Mouse (Mus musculus): Measurements from ENCODE around the gene Timm44. TPM values are rescaled to one million over a fixed set of nuclear protein-coding genes. Genes with fewer than 3 reads are reported as not detected.

Timm44 gene
- 40.1 and 41.8 TPM in 2 replicates for polyA plus RNA-seq (2015; fragmentation: Nextera tagmentation; extraction: Ambion mirVana)

DNA sequence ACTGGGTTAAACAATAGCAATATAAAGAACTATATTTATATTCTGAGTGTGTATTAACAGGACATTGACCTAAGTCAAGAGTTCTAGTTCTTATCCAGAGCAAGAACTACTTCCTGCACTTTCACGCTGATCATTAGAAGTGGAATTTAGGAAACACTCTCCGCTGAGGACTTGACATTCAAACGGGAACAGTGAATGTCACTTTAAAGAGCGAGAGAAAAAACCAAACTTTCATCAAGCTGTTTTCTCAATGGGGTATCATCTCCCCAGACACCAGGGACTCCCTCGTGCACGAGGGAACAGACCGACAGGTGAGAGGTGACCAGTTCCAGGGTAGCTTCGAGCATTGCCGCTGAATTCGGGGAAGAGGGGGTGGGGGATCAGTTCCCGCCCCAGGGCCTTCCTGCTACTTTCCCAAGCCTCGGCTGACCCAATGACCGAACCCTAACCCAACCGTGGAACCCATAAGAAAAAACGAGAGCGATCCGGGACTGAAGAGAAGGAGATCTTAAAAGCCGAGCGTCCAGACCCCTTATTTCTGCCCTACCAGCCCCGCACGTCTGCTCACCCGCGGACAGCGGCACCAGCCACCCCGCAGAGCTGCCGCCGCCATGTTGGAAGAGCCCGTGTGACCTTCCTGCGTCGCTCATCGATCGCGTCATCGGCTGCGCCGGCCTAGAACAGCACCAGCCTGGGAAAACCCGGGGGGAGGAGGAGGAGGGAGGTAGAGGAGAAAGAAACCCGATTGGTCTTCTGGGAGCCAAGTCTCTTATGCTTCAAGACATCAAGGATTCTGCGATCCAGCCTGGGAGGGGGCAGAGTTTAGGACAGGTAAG is at the start of gene Timm44:
TSS of gene Timm44 (minus strand) at position 639 of the 836 bp plus-strand sequence.
- H3K27me3 ChIP-seq: no peaks in the 10 kb centered on the region
- peak within 1 kb of the TSS; percentile 79 for H3K27ac ChIP-seq (replicated peaks)
- peak within 1 kb of the TSS; percentile 65 for H3K9ac ChIP-seq
- peaks cover 12% of the 10 kb centered on the region for H3K4me1 ChIP-seq (replicated peaks)
- H3K4me3 ChIP-seq: peak within 1 kb of the TSS; percentile 55
- peak; percentile 96 for ATAC-seq (ENCODE audit: low FRiP score, low read depth)
- peaks cover 21% of the 10 kb centered on the region for H3K36me3 ChIP-seq
- no peaks in the 10 kb centered on the region for H3K9me3 ChIP-seq
- H3K4me2 ChIP-seq: peak within 1 kb of the TSS; percentile 64
- under 1% methylated on average over 39 of the region's 39 CpGs for WGBS

- no peaks in the 10 kb centered on the region for H3K27me3 ChIP-seq
- peak within 1 kb of the TSS; percentile 79 for H3K9ac ChIP-seq
- peak within 1 kb of the TSS; percentile 92 for H3K27ac ChIP-seq (replicated peaks)
- under 1% methylated on average over 62 of the region's 78 CpGs for WGBS
- ATAC-seq (ENCODE audit: low FRiP score, low read depth): peak; percentile 98
- H3K4me2 ChIP-seq: peak within 1 kb of the TSS; percentile 85
- H3K4me1 ChIP-seq (replicated peaks): peaks cover 55% of the 10 kb centered on the region
- no peaks in the 10 kb centered on the region for H3K9me3 ChIP-seq
- peak within 1 kb of the TSS; percentile 59 for H3K4me3 ChIP-seq
- H3K36me3 ChIP-seq: peaks cover 37% of the 10 kb centered on the region
These were observed 49.5 kb upstream of the Timm44 start, which contains the start of the genes Ccl25 and Elavl1 for GRCm38 (mm10) chr8:4324983-4325750. TSS of gene Ccl25 (plus strand) at chr8:4325210. TSS of gene Elavl1 (minus strand) at chr8:4325413.

DNA sequence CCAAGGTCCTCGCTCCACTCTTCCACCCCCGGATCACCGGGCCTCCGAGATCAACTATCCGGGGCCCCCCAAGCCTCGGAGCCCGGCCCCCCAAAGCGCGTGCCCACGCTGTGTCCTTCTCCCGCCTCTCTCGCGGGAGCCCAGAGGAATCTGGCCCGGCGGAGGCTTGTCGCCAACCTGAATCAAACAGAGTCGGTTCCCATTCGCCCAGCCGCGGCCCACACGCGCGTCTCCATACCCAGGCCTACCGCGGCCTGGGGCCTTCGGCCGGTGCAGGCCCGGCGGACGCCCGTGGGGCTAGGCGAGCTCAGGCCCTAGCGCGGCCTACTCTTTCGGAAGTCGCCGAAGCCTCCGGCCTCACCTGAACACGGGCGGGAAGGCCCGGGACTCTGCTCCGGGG is 48.8 kb upstream of the Timm44 start:
- Histone ChIP-seq H3K27me3 (no peaks in the 10 kb centered on the region), H3K9me3 (no peaks in the 10 kb centered on the region), H3K36me3 (peaks cover 31% of the 10 kb centered on the region), H3K27ac (replicated peaks) (peak overlapping the region; percentile 92), H3K4me2 (peak overlapping the region; percentile 85), H3K4me1 (replicated peaks) (peaks cover 56% of the 10 kb centered on the region), H3K4me3 (peak overlapping the region; percentile 59), H3K9ac (peak overlapping the region; percentile 79)
- under 1% methylated on average over 42 of the region's 42 CpGs for WGBS
- ATAC-seq (ENCODE audit: low FRiP score, low read depth): peak; percentile 69

DNA sequence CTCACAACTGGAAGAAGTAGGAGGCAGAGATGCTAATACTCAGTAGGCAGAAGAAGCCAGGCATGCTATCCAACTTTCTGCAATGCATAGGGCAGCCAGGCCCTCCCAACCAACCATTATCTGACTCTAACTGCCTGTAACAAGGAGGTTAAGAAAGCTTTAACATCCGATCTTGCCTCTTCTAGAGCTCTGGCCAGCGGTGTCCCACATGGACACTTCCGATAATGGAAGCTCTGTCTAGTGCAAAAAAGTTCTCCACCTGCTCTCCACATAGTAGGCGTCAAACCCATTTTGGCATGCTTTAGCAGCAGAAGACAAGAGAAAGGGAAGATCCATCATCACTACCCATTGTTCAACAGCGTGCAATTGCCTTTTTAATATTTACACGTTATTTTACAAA is 48.2 kb upstream of the Timm44 start:
- H3K27me3 ChIP-seq: no peaks in the 10 kb centered on the region
- peak overlapping the region; percentile 92; the same call in 1 of the 2 replicates for H3K27ac ChIP-seq (replicated peaks)
- H3K4me3 ChIP-seq: peak overlapping the region; percentile 59
- H3K36me3 ChIP-seq: peaks cover 24% of the 10 kb centered on the region
- no peak for ATAC-seq (ENCODE audit: low FRiP score, low read depth)
- peak overlapping the region; percentile 85 for H3K4me2 ChIP-seq
- H3K9me3 ChIP-seq: no peaks in the 10 kb centered on the region
- peak overlapping the region; percentile 79 for H3K9ac ChIP-seq
- peaks cover 61% of the 10 kb centered on the region for H3K4me1 ChIP-seq (replicated peaks)
- 5% methylated on average over 6 of the region's 6 CpGs for WGBS

DNA sequence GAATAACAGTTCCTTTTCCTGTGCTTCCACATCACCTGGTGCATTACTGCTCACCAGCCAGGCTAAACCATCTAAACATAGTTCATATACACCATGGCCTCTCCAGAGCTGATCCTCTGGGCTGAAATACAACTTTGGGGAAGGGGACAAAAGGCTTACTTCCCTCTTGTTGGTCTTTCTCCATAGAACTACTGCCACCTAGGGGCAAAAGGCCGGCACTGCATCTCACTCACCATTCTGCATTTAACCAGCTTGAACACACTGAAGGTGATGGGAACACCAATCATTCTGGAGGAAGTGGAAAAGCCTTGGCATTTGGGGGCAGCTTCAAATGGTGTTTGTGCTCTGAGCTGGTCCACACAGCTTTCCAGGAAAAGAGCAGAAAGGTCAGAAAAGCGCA is 46.8 kb upstream of the Timm44 start:
- H3K4me1 ChIP-seq (replicated peaks): peaks cover 65% of the 10 kb centered on the region
- no peaks in the 10 kb centered on the region for H3K27me3 ChIP-seq
- H3K9me3 ChIP-seq: no peaks in the 10 kb centered on the region
- 0 out of 2 replicates have a peak overlapping the region, but pooled peaks have one; percentile 59 for H3K4me3 ChIP-seq
- no peak for ATAC-seq (ENCODE audit: low FRiP score, low read depth)
- no peak overlapping the region for H3K9ac ChIP-seq
- H3K4me2 ChIP-seq: peak overlapping the region; percentile 85; the same call in 1 of the 2 replicates
- peaks cover 13% of the 10 kb centered on the region; the same call in 1 of the 2 replicates for H3K36me3 ChIP-seq
- H3K27ac ChIP-seq (replicated peaks): no peak overlapping the region
- WGBS: 30% methylated on average over 2 of the region's 2 CpGs

DNA sequence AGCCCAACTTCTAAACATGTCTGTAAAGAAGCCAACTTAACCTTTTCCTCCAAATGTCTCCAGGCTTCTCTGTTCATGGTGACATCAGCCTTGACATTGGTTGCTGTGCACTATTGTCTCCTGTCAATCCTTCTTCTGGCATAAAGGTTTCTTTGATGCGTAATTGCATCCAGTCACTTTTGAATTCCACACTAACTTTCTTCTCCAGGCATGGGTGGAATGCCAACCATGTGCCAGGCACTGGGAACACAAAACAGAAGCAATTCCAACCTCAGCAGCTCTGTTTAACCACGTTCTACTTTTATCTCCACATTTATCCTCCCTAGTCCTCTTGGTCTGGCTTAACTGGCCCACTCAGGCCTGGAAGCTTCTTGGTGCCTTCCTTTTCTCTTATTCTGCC is 45.3 kb upstream of the Timm44 start:
- H3K27me3 ChIP-seq: no peaks in the 10 kb centered on the region
- no peak overlapping the region for H3K27ac ChIP-seq (replicated peaks)
- H3K9me3 ChIP-seq: no peaks in the 10 kb centered on the region
- WGBS: 78% methylated on average over 2 of the region's 2 CpGs
- H3K36me3 ChIP-seq: peaks cover 13% of the 10 kb centered on the region; the same call in 1 of the 2 replicates
- no peak overlapping the region for H3K4me3 ChIP-seq
- no peak for ATAC-seq (ENCODE audit: low FRiP score, low read depth)
- H3K9ac ChIP-seq: no peak overlapping the region
- peaks cover 54% of the 10 kb centered on the region for H3K4me1 ChIP-seq (replicated peaks)
- H3K4me2 ChIP-seq: no peak overlapping the region

DNA sequence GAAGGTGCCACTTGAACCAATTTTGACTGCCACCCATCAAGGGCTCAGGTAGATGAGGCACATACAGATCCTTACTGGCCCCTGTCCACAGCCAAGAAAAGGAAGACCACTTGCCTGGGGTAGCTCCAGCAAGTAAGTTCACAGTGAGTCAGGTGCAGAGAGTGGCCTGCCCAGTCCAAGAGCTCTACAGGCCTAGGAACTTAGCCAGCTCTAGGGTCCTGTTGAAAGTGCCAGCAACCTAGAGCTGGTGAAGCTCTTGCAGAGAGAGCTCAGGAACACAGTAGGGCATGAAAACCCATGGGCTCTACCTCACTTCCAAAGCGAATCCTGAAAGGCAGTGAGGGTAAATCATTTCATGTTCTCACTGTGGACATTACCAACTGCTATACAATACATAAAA is 44.7 kb upstream of the Timm44 start:
- H3K27me3 ChIP-seq: no peaks in the 10 kb centered on the region
- no peak overlapping the region for H3K4me3 ChIP-seq
- H3K27ac ChIP-seq (replicated peaks): no peak overlapping the region
- no peak for ATAC-seq (ENCODE audit: low FRiP score, low read depth)
- no peaks in the 10 kb centered on the region for H3K9me3 ChIP-seq
- H3K36me3 ChIP-seq: peaks cover 13% of the 10 kb centered on the region; the same call in 1 of the 2 replicates
- H3K4me1 ChIP-seq (replicated peaks): peaks cover 48% of the 10 kb centered on the region
- H3K9ac ChIP-seq: no peak overlapping the region
- H3K4me2 ChIP-seq: no peak overlapping the region
- 79% methylated on average over 1 of the region's 1 CpGs for WGBS

GRCm38 (mm10) chr8:4319573-4319872 is 43.8 kb upstream of the Timm44 start:
- H3K9ac ChIP-seq: no peak overlapping the region
- H3K9me3 ChIP-seq: no peaks in the 10 kb centered on the region
- peaks cover 13% of the 10 kb centered on the region; the same call in 1 of the 2 replicates for H3K36me3 ChIP-seq
- H3K27ac ChIP-seq (replicated peaks): no peak overlapping the region
- 96% methylated on average over 11 of the region's 11 CpGs for WGBS
- H3K27me3 ChIP-seq: no peaks in the 10 kb centered on the region
- no peak overlapping the region for H3K4me2 ChIP-seq
- ATAC-seq (ENCODE audit: low FRiP score, low read depth): no peak
- H3K4me1 ChIP-seq (replicated peaks): peaks cover 48% of the 10 kb centered on the region
- H3K4me3 ChIP-seq: no peak overlapping the region

DNA sequence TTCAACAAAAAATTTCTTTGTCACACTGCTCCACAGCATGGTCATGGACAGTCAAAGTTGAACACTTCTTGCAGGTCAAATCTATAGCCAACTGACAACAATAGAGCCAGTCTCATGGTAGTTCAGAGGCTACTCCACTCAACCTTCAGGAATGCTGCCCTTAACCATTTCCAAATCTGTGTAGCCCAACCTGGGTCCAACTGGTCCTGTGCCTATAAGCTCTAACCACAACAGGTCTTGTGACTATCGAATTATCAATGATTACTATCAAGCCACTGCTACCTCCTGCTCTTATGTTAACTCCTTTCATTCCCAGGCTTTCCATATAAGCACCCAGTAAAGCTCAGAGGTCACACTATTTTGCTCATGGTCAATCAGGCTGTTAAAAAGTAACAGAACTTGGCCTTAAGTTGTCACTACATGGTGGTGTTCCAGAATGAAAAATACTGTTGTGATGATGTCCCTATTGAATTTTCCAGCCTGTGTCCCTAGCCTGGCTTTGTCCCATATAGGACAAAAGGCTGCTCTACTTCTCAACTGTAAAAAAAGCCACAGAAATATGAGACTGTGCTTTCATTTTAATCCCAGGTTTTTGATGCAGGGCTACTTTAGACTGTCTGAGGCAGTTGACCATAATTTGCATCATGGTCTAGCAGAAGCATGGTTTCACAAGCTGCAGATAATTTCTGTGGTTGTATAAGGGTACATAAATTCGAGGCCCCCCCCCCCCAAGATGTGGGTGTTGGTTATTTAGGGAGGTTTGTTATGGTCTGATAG is 43.3 kb upstream of the Timm44 start:
- H3K36me3 ChIP-seq: peaks cover 13% of the 10 kb centered on the region; the same call in 1 of the 2 replicates
- no peak for ATAC-seq (ENCODE audit: low FRiP score, low read depth)
- peaks cover 46% of the 10 kb centered on the region for H3K4me1 ChIP-seq (replicated peaks)
- H3K27ac ChIP-seq (replicated peaks): no peak overlapping the region
- WGBS: 100% methylated on average over 2 of the region's 2 CpGs
- no peaks in the 10 kb centered on the region for H3K9me3 ChIP-seq
- H3K27me3 ChIP-seq: no peaks in the 10 kb centered on the region
- H3K4me3 ChIP-seq: no peak overlapping the region
- H3K9ac ChIP-seq: no peak overlapping the region
- H3K4me2 ChIP-seq: no peak overlapping the region

DNA sequence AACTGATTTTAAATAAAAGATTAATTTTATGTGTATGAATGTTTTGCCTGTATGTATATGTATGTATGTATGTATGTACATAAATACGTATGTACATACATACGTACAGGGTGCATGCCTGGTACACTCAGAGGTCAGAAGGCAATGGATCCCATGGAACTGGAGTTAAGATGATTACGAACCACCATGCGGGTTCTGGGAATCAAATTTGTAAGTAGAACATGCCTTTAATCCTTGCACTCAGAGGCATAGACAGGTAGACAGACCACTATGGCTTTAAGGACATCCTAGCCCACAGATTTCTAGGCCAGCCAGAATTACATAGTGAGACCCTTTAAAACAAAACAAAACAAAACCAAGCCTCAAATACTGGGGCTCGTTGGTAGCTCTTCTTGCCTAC is 42.4 kb upstream of the Timm44 start:
- Histone ChIP-seq H3K4me3 (no peak overlapping the region), H3K36me3 (peaks cover 13% of the 10 kb centered on the region; the same call in 1 of the 2 replicates), H3K27me3 (no peaks in the 10 kb centered on the region), H3K4me2 (no peak overlapping the region), H3K9me3 (no peaks in the 10 kb centered on the region), H3K9ac (no peak overlapping the region), H3K27ac (replicated peaks) (no peak overlapping the region), H3K4me1 (replicated peaks) (peaks cover 38% of the 10 kb centered on the region)
- 93% methylated on average over 5 of the region's 5 CpGs for WGBS
- no peak for ATAC-seq (ENCODE audit: low FRiP score, low read depth)

DNA sequence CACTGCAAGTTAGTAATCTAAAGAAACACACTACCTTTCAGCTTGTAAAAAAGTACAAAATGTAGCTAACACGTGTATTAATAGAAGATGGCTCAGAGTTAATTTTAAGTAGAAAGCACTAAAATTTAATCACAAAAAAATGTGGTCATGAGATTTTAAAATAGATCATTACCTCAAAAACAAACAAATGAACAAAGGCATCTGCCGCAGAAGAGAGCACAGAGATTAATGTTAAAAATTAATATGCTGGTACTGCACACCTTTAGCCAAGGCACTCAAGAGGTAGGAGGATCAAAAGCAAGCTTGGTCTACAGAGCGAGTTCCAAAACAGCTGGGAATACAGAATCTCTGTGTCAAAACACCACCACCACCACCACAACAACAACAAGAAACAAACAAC is 39.1 kb upstream of the Timm44 start:
- 96% methylated on average over 3 of the region's 3 CpGs for WGBS
- Histone ChIP-seq H3K4me1 (replicated peaks) (peaks cover 11% of the 10 kb centered on the region), H3K27me3 (no peaks in the 10 kb centered on the region), H3K9ac (no peak overlapping the region), H3K9me3 (no peaks in the 10 kb centered on the region), H3K4me3 (no peak overlapping the region), H3K4me2 (no peak overlapping the region), H3K27ac (replicated peaks) (no peak overlapping the region), H3K36me3 (peaks cover 19% of the 10 kb centered on the region)
- ATAC-seq (ENCODE audit: low FRiP score, low read depth): no peak
